Mouse (Mus musculus) forebrain, embryonic 15.5 days (tissue): Measurements from ENCODE around the gene Dab1. TPM values are rescaled to one million over a fixed set of nuclear protein-coding genes. Genes with fewer than 3 reads are reported as not detected.

Experiments used
- ATAC-seq: fragments of 200-750 bp; cut with Nextera tagmentation; replicated peaks from 2 replicates; pipeline ENCODE4 v1.8.0; 2017; ENCODE audit warnings: mild to moderate bottlenecking, moderate TSS enrichment, moderate library complexity
- H3K27ac ChIP-seq: fragments of 300-500 bp; sonication (generic); replicated peaks from 2 replicates; pipeline ENCODE4 v1.5.1; 2015; ENCODE audit warnings: mild to moderate bottlenecking, inconsistent platforms
- H3K27me3 ChIP-seq: fragments of 300-500 bp; sonication (generic); 2 replicates; pipeline ENCODE4 v1.6.1; 2015; ENCODE audit warnings: inconsistent platforms
- H3K36me3 ChIP-seq: fragments of 300-500 bp; sonication (generic); 2 replicates; pipeline ENCODE4 v1.6.1; 2015; ENCODE audit warnings: mild to moderate bottlenecking, inconsistent platforms
- H3K4me1 ChIP-seq: fragments of 300-500 bp; sonication (generic); 2 replicates; pipeline ENCODE4 v1.6.1; 2015; ENCODE audit warnings: inconsistent platforms
- H3K4me2 ChIP-seq: fragments of 300-500 bp; sonication (generic); replicated peaks from 2 replicates; pipeline ENCODE4 v1.6.1; 2015; ENCODE audit warnings: mild to moderate bottlenecking, inconsistent platforms
- H3K4me3 ChIP-seq: fragments of 300-500 bp; sonication (generic); 2 replicates; pipeline ENCODE4 v1.5.1; 2015; ENCODE audit warnings: mild to moderate bottlenecking, inconsistent platforms
- H3K9ac ChIP-seq: fragments of 300-500 bp; sonication (generic); replicated peaks from 2 replicates; pipeline ENCODE4 v1.6.1; 2015; ENCODE audit warnings: mild to moderate bottlenecking, inconsistent platforms
- H3K9me3 ChIP-seq: fragments of 300-500 bp; sonication (generic); 2 replicates; pipeline ENCODE4 v1.6.1; 2016; ENCODE audit warnings: inconsistent platforms
- WGBS: fragments of 180-500 bp; shearing (Covaris S2); methylation state at CpG from one replicate; pipeline ENCODE4 v1.1.7; 2015; ENCODE audit warnings: mixed read lengths; 5-methylcytosine and 5-hydroxymethylcytosine counted together
- polyA plus RNA-seq: library from polyadenylated mRNA; unstranded; fragments of >200 nt; fragmentation: Nextera tagmentation; extraction: Ambion mirVana; gene quantifications from 2 replicates; pipeline ENCODE4 v1.2.1, GENCODE M21; 2015

Gene Dab1
- polyA plus RNA-seq, 1 experiment from 2014 or later, result 174 TPM

GRCm38 (mm10) chr4:103857173-103857572, 238.0 kb downstream of the Dab1 start:
- H3K4me2 ChIP-seq, result no peak overlapping the region
- H3K4me1 ChIP-seq, result 0 out of 2 replicates have a peak, but pooled peaks cover 2% of the 10 kb centered on the region
- no peak overlapping the region for H3K9ac ChIP-seq
- 25% methylated on average over 1 of the region's 1 CpGs for WGBS
- H3K36me3 ChIP-seq, result no peaks in the 10 kb centered on the region
- H3K9me3 ChIP-seq, result no peaks in the 10 kb centered on the region
- ATAC-seq, result no peak
- H3K4me3 ChIP-seq, result no peak overlapping the region
- no peaks in the 10 kb centered on the region for H3K27me3 ChIP-seq
- H3K27ac ChIP-seq, result no peak overlapping the region

- Histone ChIP-seq H3K9me3 (no peaks in the 10 kb centered on the region), H3K27ac (no peak overlapping the region), H3K4me3 (no peak overlapping the region), H3K9ac (no peak overlapping the region), H3K36me3 (no peaks in the 10 kb centered on the region), H3K4me2 (no peak overlapping the region), H3K4me1 (0 out of 2 replicates have a peak, but pooled peaks cover 10% of the 10 kb centered on the region), H3K27me3 (no peaks in the 10 kb centered on the region)
- no peak for ATAC-seq
- 39% methylated on average over 3 of the region's 3 CpGs for WGBS
These were observed 256.4 kb downstream of the Dab1 start for GRCm38 (mm10) chr4:103875564-103875963.

GRCm38 (mm10) chr4:103878841-103879240, 259.7 kb downstream of the Dab1 start:
- no peak overlapping the region for H3K9ac ChIP-seq
- H3K4me3 ChIP-seq, result no peak overlapping the region
- WGBS, result 37% methylated on average over 4 of the region's 4 CpGs
- H3K4me2 ChIP-seq, result no peak overlapping the region
- no peak for ATAC-seq
- no peaks in the 10 kb centered on the region for H3K27me3 ChIP-seq
- H3K9me3 ChIP-seq, result no peaks in the 10 kb centered on the region
- no peaks in the 10 kb centered on the region for H3K36me3 ChIP-seq
- no peak overlapping the region for H3K27ac ChIP-seq
- peaks cover 20% of the 10 kb centered on the region for H3K4me1 ChIP-seq

- Histone ChIP-seq H3K27ac (peak overlapping the region; percentile 90), H3K4me3 (no peak overlapping the region), H3K27me3 (no peaks in the 10 kb centered on the region), H3K9ac (no peak overlapping the region), H3K4me2 (no peak overlapping the region), H3K9me3 (no peaks in the 10 kb centered on the region), H3K36me3 (no peaks in the 10 kb centered on the region), H3K4me1 (peaks cover 20% of the 10 kb centered on the region)
- peak; percentile 95 for ATAC-seq
- WGBS, result 16% methylated on average over 3 of the region's 3 CpGs
These were observed 262.5 kb downstream of the Dab1 start for GRCm38 (mm10) chr4:103881641-103882040.

GRCm38 (mm10) chr4:103888086-103888485, 268.9 kb downstream of the Dab1 start:
- Histone ChIP-seq H3K27me3 (no peaks in the 10 kb centered on the region), H3K9ac (no peak overlapping the region), H3K27ac (no peak overlapping the region), H3K4me3 (no peak overlapping the region), H3K4me2 (no peak overlapping the region), H3K9me3 (no peaks in the 10 kb centered on the region), H3K36me3 (no peaks in the 10 kb centered on the region), H3K4me1 (no peaks in the 10 kb centered on the region)
- ATAC-seq, result no peak
- WGBS, result 58% methylated on average over 2 of the region's 2 CpGs

GRCm38 (mm10) chr4:103889110-103889509, 270.0 kb downstream of the Dab1 start:
- Histone ChIP-seq H3K36me3 (no peaks in the 10 kb centered on the region), H3K9me3 (no peaks in the 10 kb centered on the region), H3K4me3 (no peak overlapping the region), H3K27ac (no peak overlapping the region), H3K9ac (no peak overlapping the region), H3K4me1 (no peaks in the 10 kb centered on the region), H3K27me3 (no peaks in the 10 kb centered on the region), H3K4me2 (no peak overlapping the region)
- no peak for ATAC-seq
- WGBS, result 92% methylated on average over 3 of the region's 3 CpGs

- H3K4me2 ChIP-seq, result no peak overlapping the region
These were observed 277.6 kb downstream of the Dab1 start for GRCm38 (mm10) chr4:103896806-103897205.

GRCm38 (mm10) chr4:103897702-103898101, 278.5 kb downstream of the Dab1 start:
- Histone ChIP-seq H3K4me3 (no peak overlapping the region), H3K36me3 (no peaks in the 10 kb centered on the region), H3K9ac (no peak overlapping the region), H3K27ac (no peak overlapping the region), H3K27me3 (no peaks in the 10 kb centered on the region), H3K4me1 (no peaks in the 10 kb centered on the region), H3K4me2 (no peak overlapping the region), H3K9me3 (no peaks in the 10 kb centered on the region)
- no peak for ATAC-seq
- WGBS, result 42% methylated on average over 6 of the region's 6 CpGs

More at GRCm38 (mm10) chr4:103896806-103897205, 277.6 kb downstream of the Dab1 start:
- H3K27me3 ChIP-seq, result no peaks in the 10 kb centered on the region
- 84% methylated on average over 4 of the region's 4 CpGs for WGBS
- no peak overlapping the region for H3K27ac ChIP-seq
- no peak overlapping the region for H3K4me3 ChIP-seq
- no peak for ATAC-seq
- no peaks in the 10 kb centered on the region for H3K4me1 ChIP-seq
- H3K36me3 ChIP-seq, result no peaks in the 10 kb centered on the region
- no peak overlapping the region for H3K9ac ChIP-seq
- no peaks in the 10 kb centered on the region for H3K9me3 ChIP-seq

GRCm38 (mm10) chr4:103911441-103911840, 292.3 kb downstream of the Dab1 start:
- 63% methylated on average over 4 of the region's 4 CpGs for WGBS
- H3K9me3 ChIP-seq, result no peaks in the 10 kb centered on the region
- no peak for ATAC-seq
- no peak overlapping the region for H3K4me2 ChIP-seq
- H3K4me1 ChIP-seq, result no peaks in the 10 kb centered on the region
- H3K4me3 ChIP-seq, result no peak overlapping the region
- no peak overlapping the region for H3K27ac ChIP-seq
- no peaks in the 10 kb centered on the region for H3K36me3 ChIP-seq
- no peaks in the 10 kb centered on the region for H3K27me3 ChIP-seq
- H3K9ac ChIP-seq, result no peak overlapping the region

- 84% methylated on average over 6 of the region's 6 CpGs for WGBS
These were observed 292.9 kb downstream of the Dab1 start for GRCm38 (mm10) chr4:103912071-103912470.

GRCm38 (mm10) chr4:103922431-103922931, 303.3 kb downstream of the Dab1 start:
- Histone ChIP-seq H3K36me3 (no peaks in the 10 kb centered on the region), H3K27ac (peak overlapping the region; percentile 71), H3K4me1 (peaks cover 24% of the 10 kb centered on the region), H3K4me3 (no peak overlapping the region), H3K27me3 (no peaks in the 10 kb centered on the region), H3K4me2 (no peak overlapping the region), H3K9ac (no peak overlapping the region), H3K9me3 (no peaks in the 10 kb centered on the region)
- 18% methylated on average over 3 of the region's 3 CpGs for WGBS
- ATAC-seq, result peak; percentile 86

More at GRCm38 (mm10) chr4:103912071-103912470, 292.9 kb downstream of the Dab1 start:
- H3K4me3 ChIP-seq, result no peak overlapping the region
- no peak overlapping the region for H3K27ac ChIP-seq
- H3K27me3 ChIP-seq, result no peaks in the 10 kb centered on the region
- ATAC-seq, result no peak
- H3K4me2 ChIP-seq, result no peak overlapping the region
- no peaks in the 10 kb centered on the region for H3K9me3 ChIP-seq
- H3K36me3 ChIP-seq, result no peaks in the 10 kb centered on the region
- H3K9ac ChIP-seq, result no peak overlapping the region
- no peaks in the 10 kb centered on the region for H3K4me1 ChIP-seq

- Histone ChIP-seq H3K36me3 (no peaks in the 10 kb centered on the region), H3K9me3 (no peaks in the 10 kb centered on the region), H3K4me3 (no peak overlapping the region), H3K4me1 (peaks cover 20% of the 10 kb centered on the region), H3K27ac (no peak overlapping the region), H3K9ac (no peak overlapping the region), H3K27me3 (no peaks in the 10 kb centered on the region), H3K4me2 (no peak overlapping the region)
- no peak for ATAC-seq
- 54% methylated on average over 5 of the region's 5 CpGs for WGBS
These were observed 307.5 kb downstream of the Dab1 start for GRCm38 (mm10) chr4:103926682-103927081.

- Histone ChIP-seq H3K27me3 (no peaks in the 10 kb centered on the region), H3K4me1 (peaks cover 7% of the 10 kb centered on the region; the same call in 1 of the 2 replicates), H3K27ac (0 out of 2 replicates have a peak overlapping the region, but pooled peaks have one; percentile 27), H3K36me3 (no peaks in the 10 kb centered on the region), H3K4me2 (no peak overlapping the region), H3K9me3 (no peaks in the 10 kb centered on the region), H3K4me3 (no peak overlapping the region), H3K9ac (no peak overlapping the region)
- ATAC-seq, result no peak
These were observed 310.5 kb downstream of the Dab1 start for GRCm38 (mm10) chr4:103929631-103930030.
